Mouse (Mus musculus): ENCODE data around the gene Rarg.

The Rarg gene

DNA sequence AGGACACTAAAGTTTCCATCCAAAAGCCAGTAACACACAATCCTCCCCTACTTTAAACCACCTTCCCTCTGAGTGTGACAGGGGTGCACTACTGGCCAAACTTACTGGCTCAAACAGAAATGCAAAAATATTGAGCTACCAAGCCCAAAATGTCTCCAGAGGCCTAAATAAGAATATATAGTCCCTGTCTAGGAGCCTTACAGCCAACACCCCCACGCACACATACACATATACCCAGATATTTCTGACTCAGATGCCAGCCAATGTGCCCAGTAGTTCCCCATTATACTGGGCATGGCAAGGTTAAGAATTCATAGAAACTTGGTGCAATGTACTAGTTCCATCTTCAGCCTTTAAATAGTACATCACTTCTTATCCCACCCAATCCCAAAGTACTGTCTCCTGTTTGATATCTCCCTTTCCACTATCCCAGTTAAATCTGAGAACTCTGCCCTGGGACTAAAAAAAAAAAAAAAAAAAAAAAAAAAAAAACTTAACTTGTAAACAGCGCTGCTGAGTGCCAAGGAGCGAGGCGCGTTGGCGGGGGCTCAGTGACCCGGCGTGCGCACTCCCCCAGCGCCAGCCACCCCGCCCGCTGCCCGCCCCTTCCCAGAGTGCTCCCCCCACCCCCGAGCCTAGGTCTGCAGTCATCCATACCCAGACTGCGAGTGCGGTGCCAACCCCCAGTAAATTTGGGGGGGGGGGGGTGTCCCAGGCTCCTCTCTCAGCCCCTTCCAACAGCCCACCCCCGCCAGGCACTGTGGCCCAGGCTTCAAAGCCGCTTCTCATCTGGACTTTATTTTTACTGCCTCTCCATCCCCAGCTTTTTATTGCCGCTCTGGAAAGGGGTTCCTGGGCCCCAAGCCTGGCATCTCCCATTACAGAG is 12.8 kb downstream of the Rarg start:
- no peaks in the 10 kb centered on the region for H3K27me3 ChIP-seq (ENCODE audit: insufficient read depth, low read length)
- H3K4me3 ChIP-seq (replicated peaks; ENCODE audit: low read length), result peak overlapping the region; percentile 94
- H3K4me1 ChIP-seq (replicated peaks; ENCODE audit: low read depth, low read length), result peaks cover 70% of the 10 kb centered on the region
- H3K9me3 ChIP-seq (ENCODE audit: low read length), result no peaks in the 10 kb centered on the region
- H3K36me3 ChIP-seq (ENCODE audit: insufficient read depth, low read length), result peaks cover 24% of the 10 kb centered on the region
- TF ChIP-seq NANOG (IDR thresholded peaks at IDR 0.05; ENCODE audit: borderline replicate concordance, low read length) (no peak), CTCF (conservative IDR thresholded peaks at IDR 0.05; ENCODE audit: low read length) (no peak), POU5F1 (IDR thresholded peaks at IDR 0.05; ENCODE audit: borderline replicate concordance, low read length) (no peak)

DNA sequence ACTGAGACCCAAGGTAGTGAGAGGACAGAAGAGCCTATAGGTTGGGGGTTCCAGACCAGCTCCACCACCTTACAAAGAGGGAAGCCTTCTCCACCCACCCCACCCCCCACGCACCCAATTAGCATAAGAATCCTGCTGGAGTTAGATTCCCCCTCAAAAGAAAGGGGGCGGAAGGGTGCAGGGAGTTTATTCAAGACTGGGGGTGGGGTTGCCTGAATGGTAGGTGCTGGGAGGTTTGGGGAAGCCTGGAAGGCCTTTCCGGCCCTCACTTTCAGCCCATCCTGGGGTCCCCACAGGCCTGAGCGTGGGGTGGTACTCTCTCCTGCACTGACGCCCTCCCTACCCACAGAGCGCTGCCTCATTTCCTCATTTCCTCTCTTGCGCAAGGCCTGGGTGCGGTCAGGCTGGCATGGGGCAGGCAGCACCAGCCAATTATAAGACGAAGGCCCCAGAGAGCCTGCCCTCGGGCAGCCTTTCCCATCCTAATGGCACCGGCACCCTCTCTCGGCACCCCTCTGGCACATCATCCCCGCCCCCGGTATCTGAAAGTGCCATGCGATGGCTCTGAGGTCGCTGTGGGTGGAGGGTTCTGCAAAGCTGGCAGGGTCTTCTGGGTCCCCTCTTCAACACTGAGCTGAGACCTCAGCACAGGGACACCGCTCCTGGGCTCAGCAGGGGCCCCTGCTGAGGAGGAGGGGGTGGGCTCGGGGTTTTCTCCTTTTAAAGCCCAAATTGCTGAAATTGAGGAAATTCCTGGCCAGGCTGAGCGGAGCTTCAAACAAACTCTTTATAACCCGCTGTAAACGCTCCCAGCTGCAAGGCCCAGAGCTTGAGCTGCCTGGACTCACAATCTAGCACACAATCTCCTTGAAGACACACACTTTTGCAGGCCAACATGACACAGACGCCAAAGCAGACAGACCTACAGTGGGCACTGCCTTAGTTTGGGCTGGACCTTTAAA is 13.8 kb downstream of the Rarg start:
- peak overlapping the region; percentile 94 for H3K4me3 ChIP-seq (replicated peaks; ENCODE audit: low read length)
- no peaks in the 10 kb centered on the region for H3K27me3 ChIP-seq (ENCODE audit: insufficient read depth, low read length)
- peaks cover 34% of the 10 kb centered on the region for H3K36me3 ChIP-seq (ENCODE audit: insufficient read depth, low read length)
- TF ChIP-seq POU5F1 (IDR thresholded peaks at IDR 0.05; ENCODE audit: borderline replicate concordance, low read length) (peak; percentile 93), NANOG (IDR thresholded peaks at IDR 0.05; ENCODE audit: borderline replicate concordance, low read length) (peak; percentile 31; the same call in 1 of the 2 replicates), CTCF (conservative IDR thresholded peaks at IDR 0.05; ENCODE audit: low read length) (no peak)
- H3K9me3 ChIP-seq (ENCODE audit: low read length), result no peaks in the 10 kb centered on the region
- H3K4me1 ChIP-seq (replicated peaks; ENCODE audit: low read depth, low read length), result peaks cover 70% of the 10 kb centered on the region

DNA sequence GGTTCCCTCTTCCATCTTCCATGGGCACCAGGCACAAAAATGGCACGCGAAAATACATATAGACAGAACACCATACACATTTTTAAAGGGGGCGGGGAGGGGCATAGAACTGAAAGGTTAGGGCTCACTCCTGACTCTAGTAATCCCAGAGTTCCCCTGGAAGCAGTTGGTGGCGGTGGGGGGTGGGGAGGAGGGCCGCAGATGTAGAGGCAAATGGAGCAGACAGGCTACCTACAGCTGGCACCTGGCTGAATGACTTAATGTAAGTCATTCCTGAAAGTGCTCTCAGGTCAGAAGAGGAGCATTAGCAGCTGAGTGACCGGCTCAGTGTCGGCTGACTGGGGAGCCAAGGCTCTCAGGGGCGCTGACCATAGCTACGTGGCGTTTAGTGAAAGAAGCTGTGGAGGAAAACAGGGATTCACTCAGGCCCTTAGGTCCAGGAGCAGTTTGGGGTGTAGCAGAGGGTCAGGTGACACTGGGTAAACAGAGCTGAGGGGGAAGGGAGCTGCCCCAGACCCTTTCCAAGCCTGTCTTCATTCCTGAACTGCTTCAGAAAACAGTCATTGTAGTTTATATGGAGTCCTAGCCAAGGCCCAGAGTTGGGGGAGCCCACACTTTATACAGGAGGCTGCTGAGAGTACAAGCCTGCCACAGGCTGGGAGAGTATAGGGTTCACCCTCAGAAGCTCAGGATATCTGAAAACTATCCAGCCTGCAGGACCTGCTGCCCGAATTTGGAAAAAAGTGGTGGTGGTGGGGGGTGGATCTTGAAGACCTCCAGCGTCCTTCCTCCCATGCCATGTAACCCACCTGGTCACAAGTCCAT is 14.7 kb downstream of the Rarg start:
- no peak for TF ChIP-seq POU5F1 (IDR thresholded peaks at IDR 0.05; ENCODE audit: borderline replicate concordance, low read length)
- TF ChIP-seq NANOG (IDR thresholded peaks at IDR 0.05; ENCODE audit: borderline replicate concordance, low read length), result no peak
- no peak for TF ChIP-seq CTCF (conservative IDR thresholded peaks at IDR 0.05; ENCODE audit: low read length)
- Histone ChIP-seq H3K36me3 (ENCODE audit: insufficient read depth, low read length) (peaks cover 43% of the 10 kb centered on the region), H3K4me3 (replicated peaks; ENCODE audit: low read length) (peak overlapping the region; percentile 94), H3K9me3 (ENCODE audit: low read length) (no peaks in the 10 kb centered on the region), H3K4me1 (replicated peaks; ENCODE audit: low read depth, low read length) (peaks cover 72% of the 10 kb centered on the region), H3K27me3 (ENCODE audit: insufficient read depth, low read length) (no peaks in the 10 kb centered on the region)

DNA sequence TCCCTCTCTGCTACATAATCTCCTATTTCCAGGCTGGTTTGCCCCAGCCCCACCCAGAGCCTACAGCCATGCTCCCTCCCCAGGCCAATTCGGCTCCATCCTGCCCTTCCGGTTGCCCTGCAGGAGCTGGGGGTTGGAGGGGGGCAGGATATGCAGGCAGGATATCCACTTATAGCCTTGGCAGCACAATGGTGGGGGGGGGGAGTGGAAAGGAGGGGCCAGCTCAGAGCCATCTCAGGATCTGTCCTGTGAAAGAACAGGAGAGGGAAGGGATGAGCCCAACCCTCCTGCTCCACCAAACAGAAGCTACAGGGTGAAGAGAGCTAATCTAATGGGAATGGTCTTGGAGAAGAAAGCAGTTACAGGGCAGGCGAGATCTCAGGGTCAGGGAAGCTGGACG is 16.7 kb downstream of the Rarg start:
- TF ChIP-seq POU5F1 (IDR thresholded peaks at IDR 0.05; ENCODE audit: borderline replicate concordance, low read length) (no peak), CTCF (conservative IDR thresholded peaks at IDR 0.05; ENCODE audit: low read length) (no peak), NANOG (IDR thresholded peaks at IDR 0.05; ENCODE audit: borderline replicate concordance, low read length) (no peak)
- Histone ChIP-seq H3K4me1 (replicated peaks; ENCODE audit: low read depth, low read length) (peaks cover 92% of the 10 kb centered on the region), H3K4me3 (replicated peaks; ENCODE audit: low read length) (peak overlapping the region; percentile 94), H3K36me3 (ENCODE audit: insufficient read depth, low read length) (peaks cover 63% of the 10 kb centered on the region), H3K27me3 (ENCODE audit: insufficient read depth, low read length) (no peaks in the 10 kb centered on the region), H3K9me3 (ENCODE audit: low read length) (no peaks in the 10 kb centered on the region)

DNA sequence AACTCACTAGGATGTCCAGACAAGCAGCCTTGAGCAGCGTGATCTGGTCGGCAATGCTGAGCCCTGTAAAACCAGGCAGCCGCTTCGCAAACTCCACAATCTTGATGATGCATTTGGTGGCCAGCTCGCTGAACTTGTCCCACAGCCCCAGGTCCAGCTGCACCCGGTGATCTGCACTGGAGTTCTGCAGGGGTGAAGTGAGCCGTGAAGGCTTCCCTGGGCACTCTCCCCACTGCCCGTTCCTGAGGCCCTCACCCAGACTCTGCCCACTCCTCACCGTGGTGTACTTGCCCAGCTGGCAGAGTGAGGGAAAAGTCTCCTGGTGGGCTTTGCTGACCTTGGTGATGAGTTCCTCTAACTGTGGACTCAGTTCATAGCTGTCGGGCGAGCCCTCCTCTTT is 17.5 kb downstream of the Rarg start:
- TF ChIP-seq POU5F1 (IDR thresholded peaks at IDR 0.05; ENCODE audit: borderline replicate concordance, low read length), result no peak
- TF ChIP-seq CTCF (conservative IDR thresholded peaks at IDR 0.05; ENCODE audit: low read length), result no peak
- TF ChIP-seq NANOG (IDR thresholded peaks at IDR 0.05; ENCODE audit: borderline replicate concordance, low read length), result no peak
- H3K36me3 ChIP-seq (ENCODE audit: insufficient read depth, low read length), result peaks cover 71% of the 10 kb centered on the region
- H3K27me3 ChIP-seq (ENCODE audit: insufficient read depth, low read length), result no peaks in the 10 kb centered on the region
- no peaks in the 10 kb centered on the region for H3K9me3 ChIP-seq (ENCODE audit: low read length)
- peak overlapping the region; percentile 94 for H3K4me3 ChIP-seq (replicated peaks; ENCODE audit: low read length)
- H3K4me1 ChIP-seq (replicated peaks; ENCODE audit: low read depth, low read length), result peaks cover 93% of the 10 kb centered on the region

DNA sequence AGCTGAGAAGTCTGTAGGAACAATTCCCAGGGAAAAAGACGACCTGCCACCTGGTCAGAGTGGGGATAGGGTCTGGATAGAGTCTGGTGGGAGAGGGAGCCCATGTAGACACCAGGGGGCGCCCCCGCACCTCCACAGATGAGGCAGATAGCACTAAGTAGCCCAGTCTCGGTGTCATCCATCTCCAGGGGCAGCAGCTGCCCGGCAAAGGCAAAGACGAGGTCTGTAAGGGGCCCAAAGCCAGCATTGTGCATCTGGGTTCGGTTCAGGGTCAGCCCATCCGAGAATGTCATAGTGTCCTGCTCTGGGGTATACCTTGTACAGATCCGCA is 18.1 kb downstream of the Rarg start:
- Histone ChIP-seq H3K9me3 (ENCODE audit: low read length) (no peaks in the 10 kb centered on the region), H3K4me3 (replicated peaks; ENCODE audit: low read length) (peak overlapping the region; percentile 94), H3K36me3 (ENCODE audit: insufficient read depth, low read length) (peaks cover 77% of the 10 kb centered on the region), H3K4me1 (replicated peaks; ENCODE audit: low read depth, low read length) (peaks cover 96% of the 10 kb centered on the region), H3K27me3 (ENCODE audit: insufficient read depth, low read length) (no peaks in the 10 kb centered on the region)
- TF ChIP-seq CTCF (conservative IDR thresholded peaks at IDR 0.05; ENCODE audit: low read length) (peak; percentile 71), POU5F1 (IDR thresholded peaks at IDR 0.05; ENCODE audit: borderline replicate concordance, low read length) (no peak)

DNA sequence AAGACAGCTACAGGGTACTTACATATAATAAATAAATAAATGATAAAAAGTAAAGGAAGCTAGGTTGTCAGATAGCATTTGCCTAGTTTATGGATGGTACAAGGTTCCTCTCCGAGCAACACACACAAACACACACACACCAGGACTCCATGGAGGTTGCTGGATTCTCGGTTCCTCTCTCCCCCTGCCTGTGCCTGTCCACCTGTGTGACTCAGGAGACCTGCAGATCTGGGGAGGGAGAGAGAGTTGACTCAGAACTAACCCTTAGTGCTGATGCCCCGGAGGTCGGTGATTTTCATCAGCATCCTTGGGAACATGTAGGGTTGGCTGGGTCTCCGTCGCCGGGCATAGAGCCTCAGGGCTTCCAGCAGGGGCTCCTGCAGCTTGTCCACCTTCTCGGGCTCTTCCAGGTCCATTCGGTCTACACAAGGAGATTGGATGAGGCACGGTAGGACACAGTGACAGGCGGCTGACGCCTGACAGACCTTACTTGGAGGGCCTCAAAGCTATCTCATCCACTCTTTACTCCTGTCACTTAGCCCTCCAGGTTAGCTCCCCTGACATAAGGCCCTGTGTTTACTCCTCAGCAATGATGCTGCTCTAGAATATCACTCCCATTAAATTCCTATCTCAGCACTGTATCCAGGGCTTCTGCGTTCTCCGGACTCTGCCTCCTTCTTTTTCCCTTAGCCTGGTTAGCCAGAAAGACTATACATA is 18.6 kb downstream of the Rarg start:
- Histone ChIP-seq H3K27me3 (ENCODE audit: insufficient read depth, low read length) (no peaks in the 10 kb centered on the region), H3K36me3 (ENCODE audit: insufficient read depth, low read length) (peaks cover 82% of the 10 kb centered on the region), H3K4me3 (replicated peaks; ENCODE audit: low read length) (peak overlapping the region; percentile 94), H3K9me3 (ENCODE audit: low read length) (no peaks in the 10 kb centered on the region), H3K4me1 (replicated peaks; ENCODE audit: low read depth, low read length) (peaks cover 96% of the 10 kb centered on the region)
- TF ChIP-seq CTCF (conservative IDR thresholded peaks at IDR 0.05; ENCODE audit: low read length) (no peak), POU5F1 (IDR thresholded peaks at IDR 0.05; ENCODE audit: borderline replicate concordance, low read length) (no peak), NANOG (IDR thresholded peaks at IDR 0.05; ENCODE audit: borderline replicate concordance, low read length) (no peak)

Measured in E14TG2a.4 (cell line).